Mouse (Mus musculus) brain, embryonic 14.5 days (tissue): ENCODE results near the gene Tep1.

ENCODE experiments used
- CTCF ChIP-seq: fragments of 200-500 bp; IDR thresholded peaks from 2 replicates; pipeline ENCODE4 v1.5.1; 2012; ENCODE audit warnings: inconsistent platforms, mild to moderate bottlenecking, moderate library complexity, borderline replicate concordance; ENCODE audit not compliant: insufficient read depth, insufficient read length; ENCODE audit errors: extremely low read depth
- POLR2A ChIP-seq: fragments of 200-500 bp; IDR thresholded peaks from 2 replicates; pipeline ENCODE4 v1.6.1; 2012; ENCODE audit warnings: mild to moderate bottlenecking, inconsistent platforms, borderline replicate concordance; ENCODE audit not compliant: poor library complexity, insufficient read depth, insufficient read length, severe bottlenecking; ENCODE audit errors: extremely low read depth

DNA sequence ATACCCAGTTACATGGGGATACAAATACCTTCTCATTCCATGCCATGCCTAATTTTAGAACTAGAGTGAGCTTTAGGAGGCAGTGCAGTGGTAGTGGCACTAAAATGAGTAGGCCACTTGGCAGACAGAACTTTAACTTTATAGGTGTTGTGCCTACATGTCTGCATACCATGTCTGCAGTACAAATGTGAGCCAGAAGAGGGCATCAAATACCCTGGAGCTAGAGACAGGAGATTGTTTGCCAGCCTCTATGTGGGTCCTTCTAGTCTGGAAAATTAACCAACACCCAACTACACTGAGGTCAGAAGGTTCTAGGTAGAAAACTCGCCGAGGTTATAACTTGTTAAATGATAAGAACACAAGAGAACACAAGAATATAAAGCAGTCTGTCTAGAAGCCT is 71.8 kb downstream of the Tep1 start:
- TF ChIP-seq CTCF (peak; percentile 33; the same call in 1 of the 2 replicates), POLR2A (no peak)
